Mouse (Mus musculus) kidney, adult 2 months (tissue): ENCODE results near the gene Cd3e. TPM values are rescaled to one million over a fixed set of nuclear protein-coding genes. Genes with fewer than 3 reads are reported as not detected.

ENCODE experiments used
- DNase-seq: peaks from one replicate; pipeline ENCODE4 v3.0.0; 2021
- H3K27ac ChIP-seq: fragments of 200-500 bp; 2 replicates; pipeline ENCODE4 v1.5.1; 2012; ENCODE audit warnings: low read depth, low read length, control low read depth, inconsistent platforms; ENCODE audit not compliant: insufficient read depth
- H3K27me3 ChIP-seq: fragments of 200-500 bp; replicated peaks from 2 replicates; pipeline ENCODE4 v1.6.1; 2012; ENCODE audit warnings: mild to moderate bottlenecking, moderate library complexity, low read length, inconsistent platforms; ENCODE audit not compliant: control insufficient read depth, insufficient read depth
- H3K36me3 ChIP-seq: fragments of 200-500 bp; 2 replicates; pipeline ENCODE4 v1.6.1; 2012; ENCODE audit warnings: mild to moderate bottlenecking, moderate library complexity, low read length, inconsistent platforms; ENCODE audit not compliant: control insufficient read depth, insufficient read depth
- H3K4me1 ChIP-seq: fragments of 200-500 bp; 2 replicates; pipeline ENCODE4 v1.6.1; 2011; ENCODE audit warnings: low read length; ENCODE audit not compliant: control insufficient read depth, insufficient read depth
- H3K4me3 ChIP-seq: fragments of 200-500 bp; 2 replicates; pipeline ENCODE4 v1.5.1; 2011; ENCODE audit warnings: mild to moderate bottlenecking, low read depth, low read length, control low read depth; ENCODE audit not compliant: insufficient read depth
- CTCF ChIP-seq: fragments of 200-500 bp; conservative IDR thresholded peaks from 2 replicates; pipeline ENCODE4 v1.5.1; 2011; ENCODE audit warnings: low read depth, mild to moderate bottlenecking, control low read depth, low read length, moderate library complexity, mixed read lengths; ENCODE audit not compliant: insufficient read depth, insufficient read length
- POLR2A ChIP-seq: fragments of 200-500 bp; IDR thresholded peaks from one replicate; pipeline ENCODE4 v1.6.1; 2011; ENCODE audit warnings: low read depth, low read length, control low read depth
- WGBS: fragments of 180-500 bp; shearing (Covaris S2); methylation state at CpG from one replicate; pipeline ENCODE4 v1.1.7; 2018; 5-methylcytosine and 5-hydroxymethylcytosine counted together
- polyA plus RNA-seq: library from polyadenylated mRNA; depleted of rRNA; stranded (reverse); fragments of >200 nt; gene quantifications from 2 replicates; pipeline ENCODE4 v1.2.3, GENCODE M21; 2012

Gene Cd3e
- polyA plus RNA-seq, 1 experiment: 3.6 TPM

DNA sequence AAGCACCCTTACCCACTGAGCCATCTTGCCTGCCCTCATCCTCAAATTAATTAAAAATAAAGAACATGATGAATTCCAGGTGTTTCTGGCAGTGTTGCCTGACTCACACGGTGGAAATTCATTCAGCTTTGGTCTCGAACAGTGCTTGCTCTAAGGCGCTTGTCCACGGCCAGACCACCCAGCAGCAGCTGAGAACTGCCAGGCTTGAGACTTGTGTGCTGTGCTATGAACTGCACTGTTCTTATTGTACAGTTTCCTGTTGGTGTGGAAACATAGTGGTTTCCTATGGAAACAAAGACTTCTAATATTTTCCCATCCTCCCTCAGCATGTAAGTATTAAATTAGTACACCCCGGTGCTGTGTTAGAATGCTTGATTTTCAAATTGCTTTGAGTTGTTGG is 22.5 kb downstream of the Cd3e start:
- Histone ChIP-seq H3K4me1 (no peaks in the 10 kb centered on the region), H3K4me3 (no peak overlapping the region), H3K36me3 (no peaks in the 10 kb centered on the region), H3K27me3 (0 out of 2 replicates have a peak, but pooled peaks cover 1% of the 10 kb centered on the region), H3K27ac (no peak overlapping the region)
- no peak for DNase-seq
- 65% methylated on average over 5 of the region's 5 CpGs for WGBS
- TF ChIP-seq POLR2A (no peak), CTCF (no peak)

DNA sequence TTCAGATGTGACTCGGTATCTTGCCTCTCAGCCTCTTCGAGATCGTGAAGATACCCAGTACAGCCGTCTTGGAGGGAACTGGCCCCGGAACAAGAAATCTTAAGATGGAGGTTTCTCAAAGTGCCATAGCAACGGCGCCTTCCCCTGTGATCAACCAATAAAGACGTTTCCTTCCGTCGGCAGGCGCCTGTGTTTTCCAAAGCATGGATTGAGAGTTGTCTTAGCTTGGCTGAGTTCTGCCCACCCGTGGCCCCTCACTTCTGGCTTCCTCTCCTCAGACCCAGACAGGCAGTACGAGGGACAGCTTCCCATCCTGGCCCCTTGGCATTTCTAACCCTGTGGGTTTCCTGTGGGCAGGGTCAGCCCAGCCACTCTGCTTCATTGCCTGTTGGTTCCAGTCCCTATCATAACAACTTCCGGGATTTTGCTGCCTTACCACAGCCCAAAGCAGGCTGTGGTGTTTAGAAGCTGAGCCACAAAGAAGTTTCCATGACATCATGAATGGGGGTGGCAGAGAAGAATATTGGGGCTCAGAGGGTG is 23.1 kb downstream of the Cd3e start:
- H3K36me3 ChIP-seq: no peaks in the 10 kb centered on the region
- no peaks in the 10 kb centered on the region for H3K4me1 ChIP-seq
- TF ChIP-seq POLR2A: no peak
- no peak for TF ChIP-seq CTCF
- H3K4me3 ChIP-seq: no peak overlapping the region
- H3K27ac ChIP-seq: no peak overlapping the region
- WGBS: 52% methylated on average over 14 of the region's 14 CpGs
- DNase-seq: peak; percentile 39
- H3K27me3 ChIP-seq: 0 out of 2 replicates have a peak, but pooled peaks cover 1% of the 10 kb centered on the region

DNA sequence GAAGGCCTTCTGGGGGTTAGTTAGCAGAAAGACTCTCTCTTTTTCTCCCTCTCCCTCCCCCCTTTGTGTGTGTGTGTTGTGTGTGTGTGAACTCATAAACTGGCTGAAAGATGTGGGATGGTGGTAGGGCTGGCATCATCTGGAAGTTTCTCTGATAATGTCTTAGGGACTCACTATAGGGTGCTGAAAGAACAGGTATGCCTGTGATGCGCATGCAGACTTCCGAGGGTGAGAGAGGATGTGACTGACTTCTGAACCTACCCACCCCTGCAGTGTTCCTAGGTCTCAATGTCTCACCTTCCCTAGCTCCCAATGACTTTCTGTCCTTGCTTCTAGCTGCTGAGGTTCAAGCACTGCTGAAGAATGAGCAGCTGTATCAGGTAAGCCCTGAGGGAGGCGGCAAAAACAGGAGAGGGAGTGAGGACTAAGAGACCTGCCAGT is 23.7 kb downstream of the Cd3e start:
- 81% methylated on average over 3 of the region's 3 CpGs for WGBS
- no peaks in the 10 kb centered on the region for H3K4me1 ChIP-seq

GRCm38 (mm10) chr9:44983001-44983400 is 26.4 kb downstream of the Cd3e start:
- 62% methylated on average over 2 of the region's 2 CpGs for whole genome bisulfite sequencing
- Histone ChIP-seq H3K27me3 (0 out of 2 replicates have a peak, but pooled peaks cover 1% of the 10 kb centered on the region), H3K4me3 (no peak overlapping the region), H3K36me3 (no peaks in the 10 kb centered on the region), H3K4me1 (no peaks in the 10 kb centered on the region), H3K27ac (no peak overlapping the region)
- no peak for DNase-seq
- TF ChIP-seq CTCF: no peak

More for the DNA sequence above, 23.7 kb downstream of the Cd3e start:
- Histone ChIP-seq H3K27me3 (0 out of 2 replicates have a peak, but pooled peaks cover 1% of the 10 kb centered on the region), H3K4me3 (no peak overlapping the region), H3K27ac (no peak overlapping the region), H3K36me3 (no peaks in the 10 kb centered on the region)
- no peak for TF ChIP-seq CTCF
- no peak for TF ChIP-seq POLR2A
- no peak for DNase-seq

GRCm38 (mm10) chr9:44982531-44982930 is 26.9 kb downstream of the Cd3e start:
- Histone ChIP-seq H3K4me3 (no peak overlapping the region), H3K27me3 (0 out of 2 replicates have a peak, but pooled peaks cover 1% of the 10 kb centered on the region), H3K36me3 (no peaks in the 10 kb centered on the region), H3K27ac (no peak overlapping the region), H3K4me1 (no peaks in the 10 kb centered on the region)
- no peak for TF ChIP-seq POLR2A
- TF ChIP-seq CTCF: no peak
- DNase-seq: no peak
- 87% methylated on average over 3 of the region's 3 CpGs for WGBS

- TF ChIP-seq POLR2A: no peak
- 90% methylated on average over 8 of the region's 8 CpGs for WGBS
- DNase-seq: no peak
- Histone ChIP-seq H3K4me1 (no peaks in the 10 kb centered on the region), H3K27ac (no peak overlapping the region), H3K27me3 (0 out of 2 replicates have a peak, but pooled peaks cover 1% of the 10 kb centered on the region), H3K36me3 (no peaks in the 10 kb centered on the region), H3K4me3 (no peak overlapping the region)
Measured at GRCm38 (mm10) chr9:44982081-44982480, 27.3 kb downstream of the Cd3e start.

GRCm38 (mm10) chr9:44981676-44982075 is 27.8 kb downstream of the Cd3e start, which contains the start of gene Cd3d:
Gene Cd3d (plus strand): TSS chr9:44981786.
- no peak for DNase-seq
- H3K27ac ChIP-seq: no peak within 1 kb of the TSS

More at GRCm38 (mm10) chr9:44981676-44982075, 27.8 kb downstream of the Cd3e start, which contains the start of gene Cd3d:
- Histone ChIP-seq H3K36me3 (no peaks in the 10 kb centered on the region), H3K27me3 (no peaks in the 10 kb centered on the region), H3K4me3 (no peak within 1 kb of the TSS), H3K4me1 (no peaks in the 10 kb centered on the region)
- 76% methylated on average over 4 of the region's 4 CpGs for WGBS
- TF ChIP-seq CTCF (no peak), POLR2A (no peak)
